Mouse (Mus musculus): Measurements from ENCODE around the gene Olfr671.
"Not testable (repeated sequence)": the region's sequence is repeated elsewhere in the genome, so short reads cannot be mapped to it uniquely, and the experiment has no call there.

The Olfr671 gene

GRCm38 (mm10) chr7:104979026-104979425 lies at the start of gene Olfr671:
Olfr671 (minus strand) TSS chr7:104979126.
- no peak for DNase-seq (ENCODE audit: low spot score)

GRCm38 (mm10) chr7:105028360-105028759 lies 49.4 kb upstream of the Olfr671 start, which contains the start of gene Olfr675:
Olfr675 (minus strand) TSS chr7:105028460.
- DNase-seq (ENCODE audit: low spot score): no peak

- DNase-seq (ENCODE audit: low spot score): no peak
These were observed 43.6 kb upstream of the Olfr671 start for GRCm38 (mm10) chr7:105022530-105022929.

- no peak for DNase-seq (ENCODE audit: low spot score)
These were observed 23.0 kb upstream of the Olfr671 start, which contains the start of gene Olfr672 for GRCm38 (mm10) chr7:105001929-105002328. Olfr672 (minus strand) TSS chr7:105002029.

- DNase-seq (ENCODE audit: low spot score): not testable (repeated sequence)
These were observed 6.4 kb downstream of the Olfr671 start for GRCm38 (mm10) chr7:104972507-104972906.

GRCm38 (mm10) chr7:104962520-104962919 lies 16.4 kb downstream of the Olfr671 start, which contains the start of gene Olfr670:
Olfr670 (minus strand) TSS chr7:104962620.
- no peak for DNase-seq (ENCODE audit: low spot score)

GRCm38 (mm10) chr7:104950234-104950633 lies 28.7 kb downstream of the Olfr671 start:
- not testable (repeated sequence) for DNase-seq (ENCODE audit: low spot score)

GRCm38 (mm10) chr7:104933940-104934339 lies 45.0 kb downstream of the Olfr671 start, which contains the start of gene Olfr669:
Olfr669 (plus strand) TSS chr7:104934240.
- DNase-seq (ENCODE audit: low spot score): no peak

GRCm38 (mm10) chr7:104927957-104928356 lies 51.0 kb downstream of the Olfr671 start, which contains the start of gene Olfr668:
Olfr668 (minus strand) TSS chr7:104928057.
- no peak for DNase-seq (ENCODE audit: low spot score)

Data from ovary, postnatal 36 days (tissue).